Comparison of ENCODE assay signal across 34 mouse cellular contexts in genomic region chr5:103291691-103292090, GRCm38 (mm10).
"Had no signal": no experiment of that assay in that cellular context is flagged by ENCODE, and none has a peak within 500 bp of the region (broad histone marks: within the 10 kb centered on the region; RNA-seq: fewer than 3 reads in every experiment).

No protein-coding gene starts in this region.

- DNase-seq: heart, postnatal 10 days; heart, postnatal 14 days; heart, postnatal 36 days; heart, postnatal 4 days; kidney, adult 11 months; kidney, adult 18-20 months; kidney, adult 2 months; kidney, adult 8-10 months; kidney, adult 9 months; kidney, postnatal 10 days; kidney, postnatal 14 days; kidney, postnatal 25 days; kidney, postnatal 36 days; kidney, postnatal 4 days; layer of hippocampus, adult 9-11 months; layer of hippocampus, postnatal 36 days had no signal

- H3K27ac ChIP-seq: heart, embryonic 10.5 days; heart, embryonic 13.5 days; heart, embryonic 15.5 days; hindbrain, embryonic 10.5 days; hindbrain, embryonic 12.5 days; hindbrain, embryonic 13.5 days; hindbrain, embryonic 14.5 days; hindbrain, embryonic 15.5 days; hindbrain, postnatal 0 days; intestine, embryonic 15.5 days; kidney, embryonic 15.5 days; kidney, postnatal 0 days; layer of hippocampus, adult 2 months had no signal

- H3K4me1 ChIP-seq: heart, embryonic 10.5 days; heart, embryonic 12.5 days; heart, embryonic 13.5 days; heart, embryonic 15.5 days; hindbrain, embryonic 10.5 days; hindbrain, embryonic 12.5 days; hindbrain, embryonic 15.5 days; intestine, embryonic 15.5 days; kidney, embryonic 15.5 days had no signal

- H3K9ac ChIP-seq: heart, embryonic 12.5 days; heart, embryonic 13.5 days; heart, embryonic 15.5 days; hindbrain, embryonic 12.5 days; hindbrain, embryonic 13.5 days; hindbrain, embryonic 14.5 days; hindbrain, embryonic 15.5 days; intestine, embryonic 15.5 days; kidney, embryonic 15.5 days had no signal

- ATAC-seq: hindbrain, embryonic 16.5 days; hindbrain, postnatal 0 days; inflammation-experienced regulatory T-cells, adult 6 months; intestine, postnatal 0 days had no signal

- H3K36me3 ChIP-seq: heart, embryonic 10.5 days; heart, embryonic 12.5 days; heart, embryonic 13.5 days; heart, embryonic 15.5 days; hindbrain, embryonic 10.5 days; hindbrain, embryonic 12.5 days; hindbrain, embryonic 13.5 days; hindbrain, embryonic 15.5 days; intestine, embryonic 15.5 days; kidney, embryonic 15.5 days had no signal

- H3K4me3 ChIP-seq: heart, embryonic 10.5 days; heart, embryonic 12.5 days; heart, embryonic 13.5 days; heart, embryonic 15.5 days; hindbrain, embryonic 10.5 days; hindbrain, embryonic 12.5 days; hindbrain, embryonic 13.5 days; hindbrain, embryonic 15.5 days; intestine, embryonic 15.5 days; kidney, embryonic 15.5 days; layer of hippocampus, adult 2 months had no signal

- H3K27me3 ChIP-seq: heart, embryonic 12.5 days; heart, embryonic 13.5 days; heart, embryonic 15.5 days; hindbrain, embryonic 12.5 days; hindbrain, embryonic 13.5 days; hindbrain, embryonic 15.5 days; intestine, embryonic 15.5 days; kidney, embryonic 15.5 days had no signal

- H3K9me3 ChIP-seq: heart, embryonic 10.5 days; heart, embryonic 12.5 days; heart, embryonic 13.5 days; heart, embryonic 15.5 days; hindbrain, embryonic 12.5 days; hindbrain, embryonic 15.5 days; intestine, embryonic 15.5 days; kidney, embryonic 15.5 days had no signal

- H3K4me2 ChIP-seq: heart, embryonic 11.5 days; heart, embryonic 12.5 days; heart, embryonic 13.5 days; heart, embryonic 15.5 days; hindbrain, embryonic 12.5 days; hindbrain, embryonic 13.5 days; hindbrain, embryonic 14.5 days; hindbrain, embryonic 15.5 days; intestine, embryonic 15.5 days; kidney, embryonic 15.5 days had no signal
